Mouse (Mus musculus) forebrain, embryonic 15.5 days (tissue): ENCODE data around the gene Clybl. TPM values are rescaled to one million over a fixed set of nuclear protein-coding genes. Genes with fewer than 3 reads are reported as not detected.

Experiments used
- ATAC-seq: fragments of 200-750 bp; cut with Nextera tagmentation; replicated peaks from 2 replicates; pipeline ENCODE4 v1.8.0; 2017; ENCODE audit warnings: mild to moderate bottlenecking, moderate TSS enrichment, moderate library complexity
- H3K27ac ChIP-seq: fragments of 300-500 bp; sonication (generic); replicated peaks from 2 replicates; pipeline ENCODE4 v1.5.1; 2015; ENCODE audit warnings: mild to moderate bottlenecking, inconsistent platforms
- H3K27me3 ChIP-seq: fragments of 300-500 bp; sonication (generic); 2 replicates; pipeline ENCODE4 v1.6.1; 2015; ENCODE audit warnings: inconsistent platforms
- H3K36me3 ChIP-seq: fragments of 300-500 bp; sonication (generic); 2 replicates; pipeline ENCODE4 v1.6.1; 2015; ENCODE audit warnings: mild to moderate bottlenecking, inconsistent platforms
- H3K4me1 ChIP-seq: fragments of 300-500 bp; sonication (generic); 2 replicates; pipeline ENCODE4 v1.6.1; 2015; ENCODE audit warnings: inconsistent platforms
- H3K4me2 ChIP-seq: fragments of 300-500 bp; sonication (generic); replicated peaks from 2 replicates; pipeline ENCODE4 v1.6.1; 2015; ENCODE audit warnings: mild to moderate bottlenecking, inconsistent platforms
- H3K4me3 ChIP-seq: fragments of 300-500 bp; sonication (generic); 2 replicates; pipeline ENCODE4 v1.5.1; 2015; ENCODE audit warnings: mild to moderate bottlenecking, inconsistent platforms
- H3K9ac ChIP-seq: fragments of 300-500 bp; sonication (generic); replicated peaks from 2 replicates; pipeline ENCODE4 v1.6.1; 2015; ENCODE audit warnings: mild to moderate bottlenecking, inconsistent platforms
- H3K9me3 ChIP-seq: fragments of 300-500 bp; sonication (generic); 2 replicates; pipeline ENCODE4 v1.6.1; 2016; ENCODE audit warnings: inconsistent platforms
- WGBS: fragments of 180-500 bp; shearing (Covaris S2); methylation state at CpG from one replicate; pipeline ENCODE4 v1.1.7; 2015; ENCODE audit warnings: mixed read lengths; 5-methylcytosine and 5-hydroxymethylcytosine counted together
- polyA plus RNA-seq: library from polyadenylated mRNA; unstranded; fragments of >200 nt; fragmentation: Nextera tagmentation; extraction: Ambion mirVana; gene quantifications from 2 replicates; pipeline ENCODE4 v1.2.1, GENCODE M21; 2015

Clybl gene
- polyA plus RNA-seq, 1 experiment from 2014 or later: 12.4 TPM

DNA sequence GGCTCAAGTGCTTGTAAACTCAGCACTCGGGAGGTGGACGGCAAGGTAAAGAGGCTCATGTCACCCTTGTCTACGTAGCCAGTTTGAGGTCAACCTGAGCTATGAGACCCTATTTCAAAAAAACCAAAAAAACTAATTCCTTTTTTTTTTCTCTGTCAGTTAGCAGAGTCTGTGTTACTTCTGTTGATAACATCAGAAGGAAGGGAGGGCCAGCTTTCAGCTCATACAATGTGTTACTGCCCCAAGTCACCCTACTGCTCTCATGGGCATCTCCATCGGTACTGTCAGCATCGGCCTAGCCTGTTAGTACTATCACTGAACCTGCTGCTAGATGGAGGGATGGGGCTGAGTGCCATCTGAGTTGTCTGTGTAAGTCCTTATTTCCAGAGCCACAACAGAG lies 102.5 kb downstream of the Clybl start:
- H3K4me2 ChIP-seq: no peak overlapping the region
- H3K27me3 ChIP-seq: peaks cover 21% of the 10 kb centered on the region; the same call in 1 of the 2 replicates
- H3K9ac ChIP-seq: no peak overlapping the region
- no peak overlapping the region for H3K27ac ChIP-seq
- no peaks in the 10 kb centered on the region for H3K36me3 ChIP-seq
- H3K4me1 ChIP-seq: peaks cover 11% of the 10 kb centered on the region
- no peaks in the 10 kb centered on the region for H3K9me3 ChIP-seq
- WGBS: 93% methylated on average over 5 of the region's 5 CpGs
- ATAC-seq: no peak
- H3K4me3 ChIP-seq: no peak overlapping the region

DNA sequence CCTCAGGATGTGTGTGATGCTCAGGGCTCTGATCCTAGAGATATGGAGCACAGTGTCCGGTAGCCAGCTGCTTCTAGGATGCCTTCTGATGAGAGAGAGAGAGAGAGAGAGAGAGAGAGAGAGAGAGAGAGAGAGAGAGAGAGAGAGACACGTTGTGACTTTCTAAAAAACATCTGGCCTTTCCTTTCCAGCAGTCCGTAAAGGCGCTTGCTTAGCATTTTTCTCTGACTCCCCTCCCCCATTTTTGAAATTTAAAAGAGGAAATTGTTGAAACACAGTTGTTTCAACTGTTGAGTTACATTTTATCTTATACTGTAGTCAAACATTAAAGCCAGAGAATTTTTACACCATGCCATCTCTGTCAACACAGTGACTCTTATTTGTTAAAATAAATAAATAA lies 114.9 kb downstream of the Clybl start:
- ATAC-seq: no peak
- Histone ChIP-seq H3K36me3 (no peaks in the 10 kb centered on the region), H3K4me2 (no peak overlapping the region), H3K9me3 (no peaks in the 10 kb centered on the region), H3K4me1 (peaks cover 5% of the 10 kb centered on the region), H3K9ac (no peak overlapping the region), H3K4me3 (no peak overlapping the region), H3K27ac (no peak overlapping the region), H3K27me3 (no peaks in the 10 kb centered on the region)
- WGBS: 58% methylated on average over 4 of the region's 4 CpGs

GRCm38 (mm10) chr14:122296864-122297263 lies 115.4 kb downstream of the Clybl start:
- no peaks in the 10 kb centered on the region for H3K36me3 ChIP-seq
- H3K9me3 ChIP-seq: no peaks in the 10 kb centered on the region
- WGBS: 15% methylated on average over 2 of the region's 2 CpGs
- peaks cover under 1% of the 10 kb centered on the region for H3K4me1 ChIP-seq
- H3K4me3 ChIP-seq: no peak overlapping the region
- no peaks in the 10 kb centered on the region for H3K27me3 ChIP-seq
- H3K9ac ChIP-seq: no peak overlapping the region
- H3K27ac ChIP-seq: no peak overlapping the region
- ATAC-seq: no peak
- no peak overlapping the region for H3K4me2 ChIP-seq

DNA sequence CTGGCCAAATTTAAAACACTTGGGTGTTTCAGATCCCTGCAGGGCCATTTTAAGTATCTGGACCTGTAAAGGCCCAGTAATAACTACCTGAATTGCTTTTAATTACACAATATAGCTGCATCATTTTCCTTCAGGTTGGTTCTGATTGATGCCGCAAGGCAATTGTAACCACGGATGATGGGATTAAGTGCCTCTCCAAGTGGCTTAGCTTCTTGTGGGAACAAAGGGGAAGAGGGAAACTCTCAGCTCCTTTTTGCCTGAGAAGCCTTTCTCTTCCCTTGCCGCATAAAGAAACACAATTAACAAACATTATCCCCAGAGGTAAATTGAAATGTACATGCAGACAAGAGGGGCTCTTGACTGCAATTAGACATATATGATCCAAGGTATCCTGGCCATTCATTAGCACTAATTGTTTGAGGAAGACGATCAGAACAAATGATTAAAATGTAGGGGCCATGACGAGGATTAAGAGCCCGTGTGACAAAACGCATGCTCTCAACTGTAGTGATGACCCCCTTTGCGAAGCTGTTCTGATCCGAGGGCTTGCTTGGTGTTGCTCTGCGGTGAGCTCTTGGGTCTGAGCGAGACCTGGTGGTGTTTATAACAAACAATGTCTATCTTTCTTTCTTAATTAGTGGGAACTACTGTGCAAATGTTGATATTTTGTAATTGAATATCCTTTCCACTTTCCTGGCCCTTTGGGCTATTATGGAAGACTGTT lies 116.0 kb downstream of the Clybl start:
- H3K36me3 ChIP-seq: no peaks in the 10 kb centered on the region
- no peak overlapping the region for H3K27ac ChIP-seq
- H3K4me1 ChIP-seq: no peaks in the 10 kb centered on the region; the same call in 1 of the 2 replicates
- ATAC-seq: no peak
- no peak overlapping the region for H3K4me3 ChIP-seq
- no peak overlapping the region for H3K9ac ChIP-seq
- H3K4me2 ChIP-seq: no peak overlapping the region
- WGBS: 12% methylated on average over 11 of the region's 11 CpGs
- H3K9me3 ChIP-seq: no peaks in the 10 kb centered on the region
- H3K27me3 ChIP-seq: no peaks in the 10 kb centered on the region

GRCm38 (mm10) chr14:122300261-122300660 lies 118.8 kb downstream of the Clybl start:
- ATAC-seq: no peak
- Histone ChIP-seq H3K4me1 (peaks cover 4% of the 10 kb centered on the region; the same call in 1 of the 2 replicates), H3K27ac (no peak overlapping the region), H3K4me3 (no peak overlapping the region), H3K36me3 (no peaks in the 10 kb centered on the region), H3K9ac (no peak overlapping the region), H3K4me2 (no peak overlapping the region), H3K27me3 (no peaks in the 10 kb centered on the region; the same call in 1 of the 2 replicates), H3K9me3 (no peaks in the 10 kb centered on the region)
- WGBS: 73% methylated on average over 11 of the region's 11 CpGs

DNA sequence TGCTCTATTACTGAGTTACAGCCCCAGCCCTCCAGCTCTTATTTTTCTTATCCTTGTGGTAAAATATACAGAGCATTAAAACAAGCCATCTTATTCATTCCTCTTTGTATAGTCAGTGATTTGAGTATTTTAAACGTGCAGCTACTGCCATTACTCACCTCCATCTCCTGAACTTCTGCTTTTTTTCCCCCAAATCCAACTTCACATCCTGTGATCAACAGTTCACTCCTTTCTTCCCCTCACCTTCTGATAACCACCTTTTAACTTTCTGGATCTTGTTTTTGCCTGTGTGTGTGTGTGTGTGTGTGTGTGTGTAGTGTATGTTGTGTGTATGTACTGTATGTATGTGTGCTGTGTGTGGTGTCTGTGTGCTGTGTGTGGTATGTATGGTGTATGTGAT lies 122.3 kb downstream of the Clybl start:
- 64% methylated on average over 1 of the region's 1 CpGs for WGBS

DNA sequence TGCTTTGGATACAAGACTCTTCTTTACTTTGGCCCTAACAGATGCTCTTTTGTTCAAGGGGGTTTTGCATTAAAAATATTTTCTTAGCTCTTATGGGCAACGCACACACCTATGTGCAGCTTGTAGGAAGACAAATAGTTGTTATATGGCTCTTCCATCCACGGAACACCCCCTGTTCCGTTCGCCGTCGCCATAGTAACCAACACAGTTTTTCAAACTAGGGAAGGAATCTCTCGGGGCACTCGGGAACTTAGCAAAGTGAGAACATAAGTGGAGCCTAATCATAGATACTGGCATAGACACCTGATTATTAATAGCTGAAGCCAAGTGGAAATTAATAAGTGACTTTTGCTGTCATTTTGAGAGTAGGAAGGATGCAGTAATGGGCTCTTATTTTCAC lies 123.6 kb downstream of the Clybl start:
- Histone ChIP-seq H3K9me3 (no peaks in the 10 kb centered on the region), H3K4me1 (0 out of 2 replicates have a peak, but pooled peaks cover 5% of the 10 kb centered on the region), H3K4me2 (no peak overlapping the region), H3K36me3 (no peaks in the 10 kb centered on the region), H3K27me3 (no peaks in the 10 kb centered on the region; the same call in 1 of the 2 replicates), H3K4me3 (no peak overlapping the region), H3K27ac (no peak overlapping the region), H3K9ac (no peak overlapping the region)
- ATAC-seq: 0 out of 2 replicates have a peak, but pooled peaks have one; percentile 63
- 50% methylated on average over 8 of the region's 8 CpGs for WGBS

More for the DNA sequence above, 122.3 kb downstream of the Clybl start:
- H3K36me3 ChIP-seq: no peaks in the 10 kb centered on the region
- H3K27me3 ChIP-seq: no peaks in the 10 kb centered on the region; the same call in 1 of the 2 replicates
- no peak overlapping the region for H3K4me3 ChIP-seq
- no peak overlapping the region for H3K9ac ChIP-seq
- no peak for ATAC-seq
- no peaks in the 10 kb centered on the region for H3K9me3 ChIP-seq
- 0 out of 2 replicates have a peak, but pooled peaks cover 5% of the 10 kb centered on the region for H3K4me1 ChIP-seq
- no peak overlapping the region for H3K27ac ChIP-seq
- no peak overlapping the region for H3K4me2 ChIP-seq

- no peaks in the 10 kb centered on the region for H3K9me3 ChIP-seq
- no peaks in the 10 kb centered on the region for H3K27me3 ChIP-seq
- H3K27ac ChIP-seq: no peak overlapping the region
- no peak overlapping the region for H3K4me3 ChIP-seq
- H3K4me2 ChIP-seq: no peak overlapping the region
- no peaks in the 10 kb centered on the region for H3K36me3 ChIP-seq
- H3K9ac ChIP-seq: no peak overlapping the region
- 95% methylated on average over 6 of the region's 6 CpGs for WGBS
- no peaks in the 10 kb centered on the region for H3K4me1 ChIP-seq
- ATAC-seq: no peak
Measured at GRCm38 (mm10) chr14:122312415-122312814, 130.9 kb downstream of the Clybl start.

DNA sequence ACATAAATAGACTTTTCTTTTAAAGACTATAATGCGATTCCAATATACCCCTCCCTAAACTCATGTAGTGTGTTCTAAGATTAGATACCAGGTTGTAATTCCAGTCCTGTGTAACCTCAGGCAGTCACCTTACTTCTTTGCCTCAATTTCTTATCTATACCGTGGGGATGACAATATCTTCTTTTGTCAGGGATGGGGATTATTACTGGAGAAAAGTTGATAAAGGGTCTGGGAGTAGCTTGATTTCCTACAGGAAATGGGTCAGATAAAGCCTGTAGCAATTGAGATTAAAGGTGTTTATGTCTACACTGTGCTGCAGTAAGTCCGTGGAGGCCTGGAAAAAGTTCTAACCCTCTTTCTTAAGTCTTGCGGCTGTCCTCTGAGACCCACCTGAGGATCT lies 131.8 kb downstream of the Clybl start:
- H3K27ac ChIP-seq: no peak overlapping the region
- H3K27me3 ChIP-seq: 0 out of 2 replicates have a peak, but pooled peaks cover 2% of the 10 kb centered on the region
- H3K36me3 ChIP-seq: no peaks in the 10 kb centered on the region
- 94% methylated on average over 4 of the region's 4 CpGs for WGBS
- H3K4me2 ChIP-seq: no peak overlapping the region
- H3K9me3 ChIP-seq: no peaks in the 10 kb centered on the region
- H3K4me3 ChIP-seq: no peak overlapping the region
- no peak overlapping the region for H3K9ac ChIP-seq
- ATAC-seq: no peak
- no peaks in the 10 kb centered on the region for H3K4me1 ChIP-seq

DNA sequence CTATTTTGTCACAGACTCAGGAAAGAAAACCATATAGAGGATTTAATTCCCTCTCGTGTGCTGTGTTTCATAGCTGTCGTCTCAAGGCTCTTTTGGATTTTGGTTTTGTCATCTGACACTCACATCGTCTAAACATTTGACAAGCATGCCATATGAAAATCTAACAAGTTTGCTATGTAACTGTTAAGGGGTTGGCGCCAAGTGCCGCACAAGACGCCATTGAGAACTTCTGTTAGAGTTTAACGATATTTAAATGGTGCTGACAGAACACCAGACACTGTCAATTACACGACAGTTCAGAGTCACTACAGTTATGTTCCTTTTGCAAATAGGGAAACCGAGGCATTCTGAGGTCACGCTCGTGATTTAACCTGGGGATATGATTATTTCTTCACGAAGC lies 134.2 kb downstream of the Clybl start:
- Histone ChIP-seq H3K4me1 (no peaks in the 10 kb centered on the region), H3K4me2 (no peak overlapping the region), H3K9me3 (no peaks in the 10 kb centered on the region), H3K27ac (no peak overlapping the region), H3K4me3 (no peak overlapping the region), H3K36me3 (no peaks in the 10 kb centered on the region), H3K27me3 (0 out of 2 replicates have a peak, but pooled peaks cover 2% of the 10 kb centered on the region), H3K9ac (no peak overlapping the region)
- no peak for ATAC-seq
- WGBS: 71% methylated on average over 12 of the region's 12 CpGs

DNA sequence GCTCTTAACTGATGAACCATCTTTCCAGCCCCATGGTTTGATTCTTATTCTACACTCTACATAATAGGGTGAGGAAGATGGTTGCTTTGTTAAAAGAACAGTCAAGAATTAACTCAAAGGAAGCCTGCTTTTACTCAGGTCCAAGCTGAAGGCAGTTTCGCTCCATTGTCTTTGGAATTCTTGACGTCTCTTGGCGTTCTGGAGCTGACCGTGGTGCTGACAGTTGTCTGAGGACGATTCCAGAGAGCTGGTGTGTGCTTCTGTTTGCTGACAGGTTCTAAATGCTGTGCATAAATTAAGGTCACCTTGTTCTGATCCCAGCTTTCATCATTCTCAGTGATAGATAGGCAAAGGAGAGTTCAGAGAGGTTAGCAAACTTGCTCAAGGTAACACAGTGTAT lies 140.6 kb downstream of the Clybl start:
- Histone ChIP-seq H3K4me1 (peaks cover 13% of the 10 kb centered on the region), H3K9ac (no peak overlapping the region), H3K4me2 (no peak overlapping the region), H3K27me3 (0 out of 2 replicates have a peak, but pooled peaks cover 2% of the 10 kb centered on the region), H3K36me3 (no peaks in the 10 kb centered on the region), H3K9me3 (no peaks in the 10 kb centered on the region), H3K27ac (no peak overlapping the region), H3K4me3 (no peak overlapping the region)
- 33% methylated on average over 5 of the region's 5 CpGs for WGBS
- ATAC-seq: no peak

GRCm38 (mm10) chr14:122323838-122324458 lies 142.4 kb downstream of the Clybl start:
- peaks cover 13% of the 10 kb centered on the region for H3K4me1 ChIP-seq
- ATAC-seq: peak; percentile 98
- H3K4me3 ChIP-seq: no peak overlapping the region
- no peaks in the 10 kb centered on the region; the same call in 1 of the 2 replicates for H3K27me3 ChIP-seq
- no peaks in the 10 kb centered on the region for H3K36me3 ChIP-seq
- H3K27ac ChIP-seq: no peak overlapping the region
- no peak overlapping the region for H3K4me2 ChIP-seq
- H3K9ac ChIP-seq: no peak overlapping the region
- H3K9me3 ChIP-seq: no peaks in the 10 kb centered on the region
- whole genome bisulfite sequencing: 16% methylated on average over 9 of the region's 9 CpGs
